Mouse (Mus musculus): ENCODE data around the gene Olfr924.
"Not testable (repeated sequence)": the region's sequence is repeated elsewhere in the genome, so short reads cannot be mapped to it uniquely, and the experiment has no call there.

The Olfr924 gene

DNA sequence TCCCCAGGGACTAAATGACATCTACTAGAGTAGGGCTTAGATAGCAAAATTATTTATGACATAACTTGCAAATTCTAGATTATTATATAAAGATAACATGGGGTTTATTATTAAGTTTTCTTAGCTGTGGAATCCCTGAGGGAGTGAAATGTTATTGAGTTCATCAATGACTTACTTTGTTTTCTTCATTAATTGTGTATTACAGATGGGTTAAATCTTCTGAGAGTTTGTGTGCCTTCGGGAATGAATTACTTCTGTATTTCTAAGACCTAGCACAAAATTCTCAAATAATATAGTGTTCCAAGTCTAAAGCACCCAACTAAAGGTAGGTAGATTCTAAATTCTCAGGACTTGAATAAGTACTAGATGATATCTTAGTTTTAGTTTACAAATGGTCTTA, at the start of gene Olfr924:
Gene Olfr924 (plus strand): TSS at position 301 of the 400 bp plus-strand sequence.
- in situ Hi-C loops (cut with MboI, MseI), result no loop called here

DNA sequence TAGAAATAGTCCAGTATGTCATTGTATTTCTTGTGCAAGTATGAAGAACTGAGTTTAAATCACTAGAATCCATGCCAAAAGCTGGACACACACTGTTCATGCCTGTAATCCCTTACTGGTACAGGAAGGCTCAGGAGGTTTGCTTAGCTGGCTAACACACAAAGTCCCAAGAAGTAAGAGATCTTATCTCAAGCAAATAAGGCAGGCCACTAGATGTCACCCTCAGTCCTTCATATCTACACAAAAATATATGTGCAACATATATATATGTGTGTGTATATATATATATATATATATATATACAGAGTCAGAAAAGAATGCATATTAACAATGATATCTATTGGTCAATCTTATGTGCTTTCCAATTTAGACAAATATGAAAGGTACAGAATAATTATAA, 38.6 kb upstream of the Olfr924 start:
- in situ Hi-C loops (cut with MboI, MseI), result no loop called here

DNA sequence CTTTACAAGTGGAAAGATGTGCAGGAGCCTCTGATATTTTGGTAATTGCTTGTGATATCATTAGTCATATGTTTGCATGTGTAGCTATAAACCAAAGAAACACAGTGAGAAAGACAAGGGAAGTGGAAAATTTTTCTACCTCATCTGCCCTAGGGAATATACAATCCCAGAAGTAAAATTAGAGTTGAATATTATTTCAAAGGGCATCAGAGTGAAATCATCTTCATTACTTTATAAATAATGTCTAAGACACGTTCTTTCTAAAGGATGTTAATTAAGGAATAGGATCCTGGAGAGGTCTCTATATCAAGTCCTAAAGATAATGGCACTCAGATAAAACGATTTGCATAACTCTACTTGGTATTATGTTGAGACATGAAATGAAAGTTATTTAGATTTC, 29.9 kb upstream of the Olfr924 start, which contains the start of gene Olfr922:
Gene Olfr922 (plus strand): TSS at position 301 of the 400 bp plus-strand sequence.
- in situ Hi-C loops (cut with MboI, MseI), result no loop called here

DNA sequence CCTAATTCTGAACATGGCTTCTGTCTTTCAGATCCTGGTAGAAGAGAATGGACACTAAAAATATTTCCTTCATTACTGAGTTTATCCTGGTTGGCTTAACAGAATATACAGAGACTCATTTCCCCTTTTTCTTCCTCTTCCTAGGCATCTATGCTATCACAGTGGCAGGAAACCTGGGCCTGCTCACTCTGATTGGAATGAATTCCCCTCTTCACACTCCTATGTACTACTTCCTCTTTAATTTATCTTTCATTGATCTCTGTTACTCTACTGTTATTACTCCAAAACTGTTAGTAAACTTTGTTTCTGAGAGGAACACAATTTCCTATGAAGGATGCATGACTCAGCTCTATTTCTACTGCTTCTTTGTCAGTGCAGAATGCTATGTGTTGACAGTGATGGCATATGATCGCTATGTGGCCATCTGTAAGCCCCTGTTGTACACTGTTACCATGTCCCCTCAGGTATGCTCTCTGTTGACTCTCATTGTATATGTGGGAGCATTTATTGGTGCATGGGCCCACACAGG, 28.7 kb upstream of the Olfr924 start:
- in situ Hi-C loops (cut with MboI, MseI), result no loop called here

DNA sequence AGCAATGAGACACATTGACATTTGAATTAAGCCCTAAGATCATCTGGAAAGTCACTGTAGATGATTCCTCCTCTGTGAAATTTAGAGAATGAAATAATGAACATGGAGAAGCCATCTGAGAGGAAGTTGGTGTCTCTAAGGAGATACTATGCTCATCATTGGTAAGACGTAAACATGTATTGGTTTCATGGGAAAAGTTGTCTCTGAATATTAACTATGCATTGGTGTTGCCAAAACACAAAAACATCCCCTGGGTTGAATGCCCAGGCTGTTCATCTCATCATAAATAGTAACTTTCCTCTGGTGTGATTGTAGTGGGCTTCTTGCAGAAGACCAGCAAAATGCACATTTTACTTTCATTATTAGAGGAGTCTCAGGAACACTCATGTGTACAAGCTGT, 18.0 kb upstream of the Olfr924 start, which contains the start of gene Olfr923:
Gene Olfr923 (plus strand): TSS at position 301 of the 400 bp plus-strand sequence.
- in situ Hi-C loops (cut with MboI, MseI), result no loop called here

DNA sequence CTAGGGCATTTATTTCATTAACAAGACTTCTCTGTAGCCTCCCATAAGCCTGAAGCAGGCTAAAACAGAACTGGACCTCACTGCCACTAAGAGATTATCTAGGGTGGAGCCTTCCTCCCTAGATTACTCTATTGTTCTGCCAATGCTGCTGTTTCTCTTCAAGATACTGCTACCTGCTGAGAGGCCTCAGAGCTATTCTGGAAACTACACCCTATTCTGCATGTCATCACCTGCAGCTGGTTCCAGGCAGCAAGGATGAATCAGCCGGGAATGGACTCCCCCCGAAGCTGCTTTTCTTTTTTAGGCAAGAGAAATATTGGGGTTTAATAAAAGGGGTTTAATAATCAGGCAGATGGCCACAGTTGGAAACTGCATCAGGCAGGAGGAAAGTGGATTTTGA, 11.2 kb upstream of the Olfr924 start:
- in situ Hi-C loops (cut with MboI, MseI), result no loop called here

DNA sequence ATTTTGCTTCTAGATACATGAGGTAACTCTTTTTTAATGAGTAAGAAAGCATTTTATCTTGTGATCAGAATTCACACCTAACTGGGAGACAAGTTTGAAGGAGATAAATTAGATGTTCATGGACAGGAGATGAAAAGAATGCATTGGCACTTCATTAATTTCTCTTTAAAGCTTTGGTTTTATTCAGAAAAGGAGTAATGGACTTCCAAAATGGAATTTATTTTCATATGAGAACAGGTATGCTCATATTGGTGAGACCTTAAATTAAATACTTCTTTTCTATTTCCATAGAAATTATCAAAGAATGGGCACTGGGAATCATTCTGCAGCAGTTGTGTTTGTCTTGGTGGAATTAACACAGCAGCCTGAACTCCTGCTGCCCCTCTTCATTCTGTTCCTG, 10.5 kb downstream of the Olfr924 start, which contains the start of gene Olfr26:
Gene Olfr26 (plus strand): TSS at position 301 of the 400 bp plus-strand sequence.
- in situ Hi-C loops (cut with MboI, MseI), result no loop called here

DNA sequence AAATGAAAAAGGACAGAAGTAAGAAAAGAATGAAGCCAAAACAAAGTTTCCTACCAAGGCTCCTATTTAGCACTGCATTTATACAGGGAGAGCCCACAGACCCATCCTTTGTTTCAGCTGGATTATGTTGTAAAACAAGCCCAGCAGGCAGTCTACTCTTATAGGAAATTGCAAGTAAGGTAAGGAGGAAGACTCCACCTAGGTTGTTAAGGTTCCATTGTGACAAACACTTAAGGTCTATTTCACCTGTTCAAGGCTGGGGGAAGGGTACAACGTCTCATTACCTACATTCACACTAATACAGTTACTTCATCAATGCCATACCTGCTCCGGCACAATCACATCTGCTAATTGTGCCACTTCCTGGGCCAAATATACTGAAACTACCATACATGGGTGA, 30.6 kb downstream of the Olfr924 start:
- in situ Hi-C loops (cut with MboI, MseI), result not testable (repeated sequence)

DNA sequence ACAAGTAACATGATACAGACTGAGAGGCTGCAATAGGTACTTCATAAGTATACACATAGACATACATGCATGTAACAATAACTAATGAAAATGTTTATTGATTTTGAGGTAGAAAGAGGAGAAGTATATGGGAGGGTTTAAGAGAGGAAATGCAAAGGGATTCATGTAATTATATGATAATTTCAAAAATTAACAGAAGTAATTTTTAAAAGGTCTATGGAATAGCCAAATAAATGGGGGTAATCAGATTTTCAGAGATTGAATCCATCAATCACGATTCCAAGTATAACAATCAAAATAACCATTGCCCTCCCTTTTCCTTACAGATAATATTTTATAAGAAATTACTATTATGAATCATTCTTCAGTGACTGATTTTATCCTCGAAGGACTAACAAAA, 32.6 kb downstream of the Olfr924 start, which contains the start of gene Olfr926:
Gene Olfr926 (plus strand): TSS at position 301 of the 400 bp plus-strand sequence.
- in situ Hi-C loops (cut with MboI, MseI), result no loop called here
